Mouse (Mus musculus): Measurements from ENCODE around the gene Adra2a. TPM values are rescaled to one million over a fixed set of nuclear protein-coding genes. Genes with fewer than 3 reads are reported as not detected.

The Adra2a gene
- polyA plus RNA-seq, 1 experiment, result 0.12 TPM

GRCm38 (mm10) chr19:54055845-54056244 lies 11.9 kb downstream of the Adra2a start:
- Histone ChIP-seq H3ac (ENCODE audit: control insufficient read depth, insufficient read length, low read depth) (no peak overlapping the region), H3K27me3 (ENCODE audit: control insufficient read depth, insufficient read depth, insufficient read length) (peaks cover 11% of the 10 kb centered on the region), H3K79me3 (ENCODE audit: low read depth) (no peaks in the 10 kb centered on the region), H3K4me3 (ENCODE audit: insufficient read depth, poor library complexity, severe bottlenecking) (no peak overlapping the region), H3K36me3 (ENCODE audit: control insufficient read depth, insufficient read depth) (no peaks in the 10 kb centered on the region), H3K79me2 (ENCODE audit: control insufficient read depth, insufficient read depth) (no peaks in the 10 kb centered on the region)
- no peak for TF ChIP-seq MAX (IDR thresholded peaks at IDR 0.05)
- no peak for TF ChIP-seq MYOG (IDR thresholded peaks at IDR 0.05; ENCODE audit: control insufficient read depth, extremely low read depth, insufficient read length)
- TF ChIP-seq FOSL1 (IDR thresholded peaks at IDR 0.05; ENCODE audit: insufficient read depth, low read length, poor library complexity, severe bottlenecking), result no peak
- no peak for TF ChIP-seq MYOD1 (IDR thresholded peaks at IDR 0.05; ENCODE audit: control insufficient read depth, insufficient read length, low read depth)
- TF ChIP-seq USF1 (IDR thresholded peaks at IDR 0.05; ENCODE audit: low read depth), result no peak
- no peak for TF ChIP-seq CTCF (IDR thresholded peaks at IDR 0.05; ENCODE audit: control insufficient read depth, insufficient read depth, insufficient read length)
- no peak for TF ChIP-seq CEBPB (IDR thresholded peaks at IDR 0.05; ENCODE audit: low read depth)

DNA sequence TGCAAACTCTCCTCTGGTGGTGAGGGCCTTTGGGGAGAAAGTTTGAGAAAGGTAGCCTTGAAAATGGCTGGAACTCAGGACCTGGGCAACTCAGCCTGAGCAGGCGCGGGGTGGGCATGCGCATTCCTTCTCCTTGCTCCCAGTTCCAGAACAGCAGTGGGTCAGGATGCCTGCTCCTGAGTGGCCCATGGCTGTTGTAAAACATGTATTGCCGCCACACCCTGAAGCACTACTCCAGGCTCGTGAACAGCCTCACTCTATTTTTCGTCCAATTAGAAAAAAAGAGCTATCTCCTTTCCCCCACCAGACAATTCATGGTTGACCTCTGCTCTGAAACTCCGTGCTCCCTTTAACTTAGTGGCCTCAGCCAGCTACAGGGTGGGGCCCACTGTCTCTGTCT lies 24.5 kb downstream of the Adra2a start:
- Histone ChIP-seq H3ac (ENCODE audit: control insufficient read depth, insufficient read length, low read depth) (no peak overlapping the region), H3K4me3 (ENCODE audit: insufficient read depth, poor library complexity, severe bottlenecking) (no peak overlapping the region), H3K36me3 (ENCODE audit: control insufficient read depth, insufficient read depth) (no peaks in the 10 kb centered on the region), H3K27me3 (ENCODE audit: control insufficient read depth, insufficient read depth, insufficient read length) (peaks cover 15% of the 10 kb centered on the region), H3K79me3 (ENCODE audit: low read depth) (no peaks in the 10 kb centered on the region), H3K79me2 (ENCODE audit: control insufficient read depth, insufficient read depth) (no peaks in the 10 kb centered on the region)
- TF ChIP-seq CTCF (IDR thresholded peaks at IDR 0.05; ENCODE audit: control insufficient read depth, insufficient read depth, insufficient read length) (no peak), MAX (IDR thresholded peaks at IDR 0.05) (no peak), FOSL1 (IDR thresholded peaks at IDR 0.05; ENCODE audit: insufficient read depth, low read length, poor library complexity, severe bottlenecking) (no peak), USF1 (IDR thresholded peaks at IDR 0.05; ENCODE audit: low read depth) (no peak), CEBPB (IDR thresholded peaks at IDR 0.05; ENCODE audit: low read depth) (no peak), MYOD1 (IDR thresholded peaks at IDR 0.05; ENCODE audit: control insufficient read depth, insufficient read length, low read depth) (no peak), MYOG (IDR thresholded peaks at IDR 0.05; ENCODE audit: control insufficient read depth, extremely low read depth, insufficient read length) (no peak)

GRCm38 (mm10) chr19:54070521-54070920 lies 26.6 kb downstream of the Adra2a start:
- no peak overlapping the region for H3K4me3 ChIP-seq (ENCODE audit: insufficient read depth, poor library complexity, severe bottlenecking)
- peaks cover 8% of the 10 kb centered on the region for H3K27me3 ChIP-seq (ENCODE audit: control insufficient read depth, insufficient read depth, insufficient read length)
- no peaks in the 10 kb centered on the region for H3K79me3 ChIP-seq (ENCODE audit: low read depth)
- H3ac ChIP-seq (ENCODE audit: control insufficient read depth, insufficient read length, low read depth), result no peak overlapping the region
- H3K36me3 ChIP-seq (ENCODE audit: control insufficient read depth, insufficient read depth), result no peaks in the 10 kb centered on the region
- H3K79me2 ChIP-seq (ENCODE audit: control insufficient read depth, insufficient read depth), result no peaks in the 10 kb centered on the region
- no peak for TF ChIP-seq MAX (IDR thresholded peaks at IDR 0.05)
- TF ChIP-seq FOSL1 (IDR thresholded peaks at IDR 0.05; ENCODE audit: insufficient read depth, low read length, poor library complexity, severe bottlenecking), result no peak
- TF ChIP-seq CTCF (IDR thresholded peaks at IDR 0.05; ENCODE audit: control insufficient read depth, insufficient read depth, insufficient read length), result no peak
- no peak for TF ChIP-seq CEBPB (IDR thresholded peaks at IDR 0.05; ENCODE audit: low read depth)
- TF ChIP-seq MYOG (IDR thresholded peaks at IDR 0.05; ENCODE audit: control insufficient read depth, extremely low read depth, insufficient read length), result no peak
- TF ChIP-seq USF1 (IDR thresholded peaks at IDR 0.05; ENCODE audit: low read depth), result no peak
- TF ChIP-seq MYOD1 (IDR thresholded peaks at IDR 0.05; ENCODE audit: control insufficient read depth, insufficient read length, low read depth), result no peak

GRCm38 (mm10) chr19:54072233-54072800 lies 28.4 kb downstream of the Adra2a start:
- Histone ChIP-seq H3K79me3 (ENCODE audit: low read depth) (no peaks in the 10 kb centered on the region), H3K4me3 (ENCODE audit: insufficient read depth, poor library complexity, severe bottlenecking) (no peak overlapping the region), H3ac (ENCODE audit: control insufficient read depth, insufficient read length, low read depth) (no peak overlapping the region), H3K79me2 (ENCODE audit: control insufficient read depth, insufficient read depth) (no peaks in the 10 kb centered on the region), H3K36me3 (ENCODE audit: control insufficient read depth, insufficient read depth) (no peaks in the 10 kb centered on the region), H3K27me3 (ENCODE audit: control insufficient read depth, insufficient read depth, insufficient read length) (peaks cover 8% of the 10 kb centered on the region)
- TF ChIP-seq MAX (IDR thresholded peaks at IDR 0.05), result no peak
- TF ChIP-seq FOSL1 (IDR thresholded peaks at IDR 0.05; ENCODE audit: insufficient read depth, low read length, poor library complexity, severe bottlenecking), result no peak
- no peak for TF ChIP-seq CEBPB (IDR thresholded peaks at IDR 0.05; ENCODE audit: low read depth)
- TF ChIP-seq USF1 (IDR thresholded peaks at IDR 0.05; ENCODE audit: low read depth), result no peak
- TF ChIP-seq MYOG (IDR thresholded peaks at IDR 0.05; ENCODE audit: control insufficient read depth, extremely low read depth, insufficient read length), result no peak
- TF ChIP-seq CTCF (IDR thresholded peaks at IDR 0.05; ENCODE audit: control insufficient read depth, insufficient read depth, insufficient read length), result no peak
- no peak for TF ChIP-seq MYOD1 (IDR thresholded peaks at IDR 0.05; ENCODE audit: control insufficient read depth, insufficient read length, low read depth)

DNA sequence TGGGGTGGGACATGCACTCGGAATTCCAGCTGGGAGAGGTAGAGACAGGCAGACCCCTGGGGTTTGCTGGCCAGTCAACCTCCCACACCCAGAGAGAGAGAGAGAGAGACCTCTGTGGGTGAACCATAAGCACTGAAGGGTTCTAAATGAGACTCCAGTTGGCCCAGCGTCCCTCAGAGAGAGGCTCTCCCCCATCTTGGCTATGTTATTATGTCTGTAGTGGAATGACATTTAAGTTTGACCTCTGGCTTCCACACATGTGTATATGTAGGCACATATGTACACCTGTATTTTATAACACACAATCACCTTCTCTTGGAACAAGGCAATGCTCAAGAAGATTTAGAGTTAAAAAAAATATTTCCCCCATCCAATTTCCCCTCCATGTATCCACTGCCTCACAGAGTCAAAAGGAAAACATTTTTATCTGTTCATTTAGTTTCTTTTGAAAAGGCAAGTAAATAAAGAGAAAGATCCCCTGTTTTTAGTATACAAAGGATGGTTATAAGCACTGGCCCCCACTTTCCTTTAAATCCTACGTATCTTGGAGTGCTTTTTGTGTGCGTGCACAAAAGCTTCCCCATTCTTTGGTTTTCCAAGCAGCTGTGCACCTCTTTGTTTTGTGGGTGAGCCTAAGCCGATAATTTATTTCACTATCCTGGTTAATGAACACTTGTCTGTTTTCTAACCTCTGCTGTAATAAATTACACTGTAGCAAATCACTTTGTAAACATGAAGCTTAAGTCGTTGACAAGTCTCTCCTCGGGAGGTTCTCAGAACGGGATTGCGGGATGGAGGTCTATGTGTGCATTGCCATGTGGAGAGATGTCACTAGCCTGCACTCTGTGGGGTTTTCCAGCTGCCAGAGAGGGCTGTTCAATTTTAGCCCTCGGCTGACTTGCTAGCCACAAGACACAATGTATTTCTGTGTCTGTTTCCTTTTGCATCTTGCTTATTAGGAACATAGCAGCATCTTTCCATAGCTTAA lies 32.7 kb downstream of the Adra2a start:
- no peak for TF ChIP-seq CTCF (IDR thresholded peaks at IDR 0.05; ENCODE audit: control insufficient read depth, insufficient read depth, insufficient read length)
- TF ChIP-seq CEBPB (IDR thresholded peaks at IDR 0.05; ENCODE audit: low read depth), result no peak
- TF ChIP-seq MAX (IDR thresholded peaks at IDR 0.05), result no peak
- H3K27me3 ChIP-seq (ENCODE audit: control insufficient read depth, insufficient read depth, insufficient read length), result no peaks in the 10 kb centered on the region
- no peak overlapping the region for H3K4me3 ChIP-seq (ENCODE audit: insufficient read depth, poor library complexity, severe bottlenecking)
- H3K79me2 ChIP-seq (ENCODE audit: control insufficient read depth, insufficient read depth), result no peaks in the 10 kb centered on the region
- no peak overlapping the region for H3ac ChIP-seq (ENCODE audit: control insufficient read depth, insufficient read length, low read depth)
- H3K79me3 ChIP-seq (ENCODE audit: low read depth), result no peaks in the 10 kb centered on the region
- H3K36me3 ChIP-seq (ENCODE audit: control insufficient read depth, insufficient read depth), result no peaks in the 10 kb centered on the region
